Mouse (Mus musculus): ENCODE results near the gene Olfr1023.

Olfr1023 gene

GRCm38 (mm10) chr2:85885340-85885739 is at the start of gene Olfr1023:
TSS of gene Olfr1023 (plus strand) at chr2:85885640.
- DNase-seq (ENCODE audit: low spot score), result no peak

DNA sequence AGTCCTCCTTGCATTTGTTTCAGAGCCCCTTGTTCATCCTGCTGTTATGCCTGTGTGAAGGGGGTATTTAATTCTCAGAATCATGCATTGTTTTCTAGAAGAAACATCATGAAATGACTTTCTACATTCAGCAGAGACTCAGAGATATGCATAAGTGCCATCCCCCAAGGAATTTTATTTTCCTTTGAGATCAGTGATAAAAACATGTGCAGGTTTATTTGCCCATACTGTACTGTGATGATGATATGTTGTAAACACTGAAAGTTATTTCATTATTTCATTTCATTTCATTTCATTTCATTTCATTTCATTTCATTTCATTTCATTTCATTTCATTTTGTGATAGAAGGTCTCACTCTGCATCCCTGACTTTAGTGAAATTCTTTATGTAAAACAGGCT is 40.1 kb upstream of the Olfr1023 start, which contains the start of gene Olfr1019:
Olfr1019 (minus strand) TSS at position 101 of the 400 bp plus-strand sequence.
- DNase-seq (ENCODE audit: low spot score), result no peak

DNA sequence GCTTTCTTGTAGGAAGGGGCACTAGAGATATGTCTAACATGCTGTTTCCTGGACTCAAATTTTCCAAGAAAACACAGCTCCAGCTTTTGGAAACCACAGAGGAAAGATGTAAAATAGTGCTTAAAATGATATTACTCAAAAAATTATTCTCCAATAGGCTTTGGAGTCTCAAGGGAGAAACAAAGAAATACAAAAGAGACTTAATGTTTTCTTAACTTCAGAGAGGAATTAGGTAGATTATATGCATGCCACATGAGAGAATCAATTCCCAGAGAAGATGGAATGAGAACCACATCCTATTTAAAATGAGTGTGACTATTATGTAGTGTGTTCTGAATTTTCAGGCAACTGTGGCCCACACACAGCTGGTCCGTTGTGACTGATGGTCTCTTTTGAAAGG is 38.7 kb upstream of the Olfr1023 start, which contains the start of gene Olfr1020:
Olfr1020 (plus strand) TSS at position 301 of the 400 bp plus-strand sequence.
- no peak for DNase-seq (ENCODE audit: low spot score)

- DNase-seq (ENCODE audit: low spot score), result no peak
These were observed 17.1 kb upstream of the Olfr1023 start, which contains the start of gene Olfr1022 for GRCm38 (mm10) chr2:85868294-85868693. TSS of gene Olfr1022 (plus strand) at chr2:85868594.

DNA sequence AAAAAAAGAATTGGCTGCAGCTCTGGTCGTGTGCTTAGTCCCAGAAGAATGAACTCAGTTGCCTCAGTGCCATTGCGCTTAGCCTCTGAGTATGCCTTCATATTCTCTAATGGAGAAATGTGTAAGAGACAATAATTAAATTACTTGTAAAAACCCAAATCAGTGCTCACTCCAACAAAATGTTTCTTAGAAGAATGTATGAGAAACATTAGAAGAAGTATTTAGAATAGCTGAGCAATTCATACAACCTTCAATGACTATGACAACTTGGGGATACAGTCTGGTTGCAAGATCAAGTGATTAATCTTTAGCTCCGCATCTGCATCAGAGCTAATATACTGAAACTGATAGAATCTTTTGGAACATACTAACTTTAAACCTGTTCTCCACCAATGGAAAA is 19.5 kb downstream of the Olfr1023 start, which contains the start of gene Olfr1024:
Olfr1024 (minus strand) TSS at position 101 of the 400 bp plus-strand sequence.
- no peak for DNase-seq (ENCODE audit: low spot score)

DNA sequence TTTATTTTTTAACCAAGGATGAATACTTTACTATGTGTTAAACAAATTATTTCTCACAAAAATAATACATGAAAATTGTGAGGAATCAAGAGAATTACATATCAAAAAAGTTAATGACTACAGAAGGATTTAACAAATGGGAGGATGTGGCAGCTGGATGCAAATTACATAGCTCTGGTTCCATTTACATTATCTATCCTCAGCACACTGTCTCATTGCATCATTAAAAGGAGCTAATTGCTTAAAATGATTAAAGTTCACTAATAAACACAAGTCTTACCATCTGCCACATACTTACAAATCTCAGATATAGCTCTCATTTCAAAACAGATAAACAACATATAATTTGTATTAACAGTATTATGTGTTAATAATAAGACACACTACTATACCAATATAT is 27.8 kb downstream of the Olfr1023 start:
- no peak for DNase-seq (ENCODE audit: low spot score)

DNA sequence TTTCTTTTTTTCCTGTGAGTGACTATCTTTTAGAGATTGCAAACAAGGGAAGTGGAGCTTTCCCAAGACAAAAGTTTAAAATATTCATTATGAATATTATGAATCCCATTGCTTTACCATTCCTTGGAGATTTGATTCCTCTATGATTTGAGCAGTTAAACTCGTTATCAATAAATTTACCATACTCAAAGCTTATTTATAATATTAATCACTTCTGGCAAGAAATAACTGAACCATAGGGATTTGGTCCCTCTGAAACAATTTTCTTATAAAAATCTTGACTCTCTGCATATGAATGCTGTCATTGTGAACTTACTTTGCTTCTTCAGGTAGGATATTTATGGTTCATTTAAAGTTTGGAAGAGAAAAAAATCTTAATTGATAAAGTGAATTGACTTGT is 29.5 kb downstream of the Olfr1023 start, which contains the start of gene Olfr1025-ps1:
Olfr1025-ps1 (plus strand) TSS at position 301 of the 400 bp plus-strand sequence.
- DNase-seq (ENCODE audit: low spot score), result no peak

GRCm38 (mm10) chr2:85921258-85921657 is 35.8 kb downstream of the Olfr1023 start, which contains the start of gene Olfr1026:
TSS of gene Olfr1026 (plus strand) at chr2:85921558.
- DNase-seq (ENCODE audit: low spot score), result no peak
